Mouse (Mus musculus) limb, embryonic 12.5 days (tissue): ENCODE results near the gene Cpb2. TPM values are rescaled to one million over a fixed set of nuclear protein-coding genes. Genes with fewer than 3 reads are reported as not detected.

Experiments
- ATAC-seq: fragments of 200-750 bp; cut with Nextera tagmentation; 2 replicates; pipeline ENCODE4 v1.8.0; 2017; ENCODE audit warnings: low read depth, moderate TSS enrichment; ENCODE audit not compliant: insufficient number of reproducible peaks, insufficient read depth, low FRiP score, low TSS enrichment
- H3K27ac ChIP-seq: fragments of 300-500 bp; sonication (generic); 2 replicates; pipeline ENCODE4 v1.5.1; 2016; ENCODE audit warnings: mild to moderate bottlenecking, moderate library complexity
- H3K27me3 ChIP-seq: fragments of 300-500 bp; sonication (generic); 2 replicates; pipeline ENCODE4 v1.6.1; 2016; ENCODE audit warnings: mild to moderate bottlenecking, moderate library complexity
- H3K36me3 ChIP-seq: fragments of 300-500 bp; sonication (generic); 2 replicates; pipeline ENCODE4 v1.6.1; 2016; ENCODE audit warnings: mild to moderate bottlenecking, moderate library complexity
- H3K4me1 ChIP-seq: fragments of 300-500 bp; sonication (generic); replicated peaks from 2 replicates; pipeline ENCODE4 v1.6.1; 2016
- H3K4me2 ChIP-seq: fragments of 300-500 bp; sonication (generic); 2 replicates; pipeline ENCODE4 v1.6.1; 2016; ENCODE audit warnings: mild to moderate bottlenecking, moderate library complexity
- H3K4me3 ChIP-seq: fragments of 300-500 bp; sonication (generic); replicated peaks from 2 replicates; pipeline ENCODE4 v1.5.1; 2016; ENCODE audit warnings: mild to moderate bottlenecking
- H3K9ac ChIP-seq: fragments of 300-500 bp; sonication (generic); replicated peaks from 2 replicates; pipeline ENCODE4 v1.6.1; 2016; ENCODE audit warnings: mild to moderate bottlenecking, moderate library complexity
- H3K9me3 ChIP-seq: fragments of 300-500 bp; sonication (generic); 2 replicates; pipeline ENCODE4 v1.6.1; 2016; ENCODE audit warnings: mild to moderate bottlenecking, moderate library complexity
- WGBS: fragments of 180-500 bp; shearing (Covaris S2); methylation state at CpG from one replicate; pipeline ENCODE4 v1.1.7; 2016; 5-methylcytosine and 5-hydroxymethylcytosine counted together
- microRNA-seq: library from miRNA; unstranded; fragments of <30 nt; microRNA quantifications from one replicate; pipeline ENCODE4, GENCODE M21; 2017
- polyA plus RNA-seq: library from polyadenylated mRNA; unstranded; fragments of >200 nt; fragmentation: Nextera tagmentation; extraction: Ambion mirVana; gene quantifications from 2 replicates; pipeline ENCODE4 v1.2.1, GENCODE M21; 2016

Cpb2 gene
- polyA plus RNA-seq, 1 experiment from 2014 or later = not detected

- Histone ChIP-seq H3K4me3 (no peak overlapping the region), H3K36me3 (peaks cover 4% of the 10 kb centered on the region; the same call in 1 of the 2 replicates), H3K4me2 (no peak overlapping the region), H3K27ac (no peak overlapping the region), H3K9ac (no peak overlapping the region), H3K9me3 (no peaks in the 10 kb centered on the region), H3K27me3 (no peaks in the 10 kb centered on the region), H3K4me1 (no peaks in the 10 kb centered on the region)
- no peak for ATAC-seq
- 69% methylated on average over 5 of the region's 5 CpGs for WGBS
These were observed 67.4 kb downstream of the Cpb2 start for GRCm38 (mm10) chr14:75309336-75309992.

GRCm38 (mm10) chr14:75314484-75314883 is 72.4 kb downstream of the Cpb2 start:
- no peak overlapping the region for H3K9ac ChIP-seq
- WGBS = 86% methylated on average over 2 of the region's 2 CpGs
- no peak for ATAC-seq
- no peak overlapping the region for H3K4me3 ChIP-seq
- peaks cover 8% of the 10 kb centered on the region; the same call in 1 of the 2 replicates for H3K36me3 ChIP-seq
- no peaks in the 10 kb centered on the region for H3K27me3 ChIP-seq
- no peaks in the 10 kb centered on the region for H3K4me1 ChIP-seq
- no peak overlapping the region for H3K4me2 ChIP-seq
- H3K9me3 ChIP-seq = no peaks in the 10 kb centered on the region
- H3K27ac ChIP-seq = no peak overlapping the region

GRCm38 (mm10) chr14:75318736-75319135 is 76.6 kb downstream of the Cpb2 start:
- no peak overlapping the region for H3K27ac ChIP-seq
- no peak overlapping the region for H3K4me2 ChIP-seq
- H3K36me3 ChIP-seq = peaks cover 31% of the 10 kb centered on the region
- H3K4me3 ChIP-seq = no peak overlapping the region
- H3K9ac ChIP-seq = no peak overlapping the region
- no peaks in the 10 kb centered on the region for H3K9me3 ChIP-seq
- WGBS = 92% methylated on average over 2 of the region's 2 CpGs
- ATAC-seq = no peak
- no peaks in the 10 kb centered on the region for H3K27me3 ChIP-seq
- H3K4me1 ChIP-seq = no peaks in the 10 kb centered on the region

DNA sequence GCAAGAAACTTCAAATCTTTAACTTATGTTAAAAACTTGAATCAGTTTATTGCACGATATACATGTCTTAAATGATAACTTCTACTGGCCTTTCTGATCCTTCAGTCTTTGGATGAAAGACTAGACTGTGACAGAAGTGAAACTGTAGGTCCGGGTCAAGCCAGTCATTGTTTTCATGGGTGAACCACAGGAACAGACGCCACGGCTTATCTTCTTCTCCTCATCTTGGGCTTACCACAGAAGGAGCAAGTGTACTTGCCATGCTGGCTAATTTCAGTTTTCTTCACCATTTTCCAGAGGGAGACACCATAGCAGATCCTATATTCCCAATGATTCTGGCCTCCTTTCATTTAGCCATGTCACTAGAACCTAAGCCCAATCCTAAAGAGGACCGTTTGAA is 78.2 kb downstream of the Cpb2 start:
- Histone ChIP-seq H3K9ac (no peak overlapping the region), H3K27me3 (no peaks in the 10 kb centered on the region), H3K27ac (no peak overlapping the region), H3K4me1 (no peaks in the 10 kb centered on the region), H3K4me3 (no peak overlapping the region), H3K9me3 (no peaks in the 10 kb centered on the region), H3K36me3 (peaks cover 42% of the 10 kb centered on the region), H3K4me2 (no peak overlapping the region)
- 91% methylated on average over 5 of the region's 5 CpGs for WGBS
- ATAC-seq = no peak

- Histone ChIP-seq H3K9me3 (no peaks in the 10 kb centered on the region), H3K4me1 (no peaks in the 10 kb centered on the region), H3K4me2 (no peak overlapping the region), H3K36me3 (peaks cover 52% of the 10 kb centered on the region), H3K4me3 (no peak overlapping the region), H3K27ac (no peak overlapping the region), H3K27me3 (no peaks in the 10 kb centered on the region), H3K9ac (no peak overlapping the region)
- WGBS = 97% methylated on average over 32 of the region's 32 CpGs
- ATAC-seq = no peak
These were observed 81.3 kb downstream of the Cpb2 start for GRCm38 (mm10) chr14:75323354-75323753.

DNA sequence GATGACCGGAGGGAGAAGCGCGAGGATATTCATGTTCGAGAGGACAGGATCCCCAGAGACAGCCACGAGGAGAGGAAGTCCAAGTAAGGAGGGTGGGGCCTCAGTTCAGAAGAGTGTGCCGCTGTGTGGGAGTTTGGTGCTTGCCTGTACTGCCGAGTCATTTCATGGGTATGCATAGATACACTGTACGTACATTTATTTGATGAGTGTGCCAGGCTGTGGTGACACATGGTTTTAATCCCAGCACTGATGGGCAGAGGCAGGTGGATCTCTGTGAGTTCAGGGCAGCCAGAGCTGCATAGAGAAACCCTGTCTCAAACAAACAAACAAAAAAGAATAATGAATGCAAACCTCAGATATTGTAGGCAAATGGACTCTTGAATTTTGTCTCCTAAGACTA is 86.0 kb downstream of the Cpb2 start:
- Histone ChIP-seq H3K4me1 (no peaks in the 10 kb centered on the region), H3K36me3 (peaks cover 70% of the 10 kb centered on the region), H3K27ac (no peak overlapping the region), H3K4me3 (no peak overlapping the region), H3K9ac (no peak overlapping the region), H3K27me3 (no peaks in the 10 kb centered on the region), H3K9me3 (no peaks in the 10 kb centered on the region), H3K4me2 (no peak overlapping the region)
- 84% methylated on average over 8 of the region's 8 CpGs for WGBS
- no peak for ATAC-seq

- ATAC-seq = no peak
- Histone ChIP-seq H3K36me3 (peaks cover 57% of the 10 kb centered on the region), H3K9ac (no peak overlapping the region), H3K4me3 (no peak overlapping the region), H3K9me3 (no peaks in the 10 kb centered on the region), H3K4me1 (peaks cover 4% of the 10 kb centered on the region; the same call in 1 of the 2 replicates), H3K4me2 (no peak overlapping the region), H3K27me3 (no peaks in the 10 kb centered on the region), H3K27ac (no peak overlapping the region)
- WGBS = 86% methylated on average over 6 of the region's 6 CpGs
These were observed 88.5 kb downstream of the Cpb2 start for GRCm38 (mm10) chr14:75330621-75331020.

Small RNAs within 50 kb of the gene (microRNA-seq; reads per million reads assigned to microRNA genes)
- not detected for gene Gm44482

Other genes with a start within 250 kb of the Cpb2 start
- gene Rubcnl, start 226.3 kb upstream of the Cpb2 start, polyA plus RNA-seq = 0.90 and 1.3 TPM in 2 replicates
- 0.08 TPM in 2 replicates for gene Lrrc63, start 111.4 kb upstream of the Cpb2 start, polyA plus RNA-seq
- 21.5 and 24.5 TPM in 2 replicates for gene Lcp1, start 111.2 kb upstream of the Cpb2 start, polyA plus RNA-seq
- gene Zc3h13, start 42.1 kb downstream of the Cpb2 start, polyA plus RNA-seq = 39.4 and 40.1 TPM in 2 replicates
- 0.08 and 0.15 TPM in 2 replicates for gene Siah3, start 213.7 kb downstream of the Cpb2 start, polyA plus RNA-seq